Mouse (Mus musculus): ENCODE results near the gene Lmcd1. TPM values are rescaled to one million over a fixed set of nuclear protein-coding genes. Genes with fewer than 3 reads are reported as not detected.

Gene Lmcd1
- polyA plus RNA-seq, 1 experiment: not detected

DNA sequence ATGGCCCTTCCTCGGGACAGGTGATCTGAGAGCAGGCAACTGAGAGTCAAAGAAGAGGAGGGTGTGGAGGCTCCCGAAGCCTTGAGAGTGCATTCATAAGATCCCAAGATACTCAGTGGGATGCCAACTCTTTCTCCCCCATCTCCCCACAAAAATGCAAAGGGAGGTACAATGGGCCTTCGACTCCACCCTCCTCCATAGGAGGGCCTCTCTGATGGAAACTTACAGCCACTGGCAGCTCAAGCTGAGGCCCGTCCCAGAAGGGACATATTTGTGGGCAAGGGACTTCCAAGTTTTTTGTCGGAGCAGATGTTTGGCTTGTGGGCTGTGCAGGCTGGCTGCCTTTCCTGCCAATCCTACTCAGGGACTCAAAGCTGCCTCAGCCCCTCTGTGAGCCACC is 47.1 kb downstream of the Lmcd1 start:
- TF ChIP-seq GATA1 (IDR thresholded peaks at IDR 0.05; ENCODE audit: low read length): no peak

DNA sequence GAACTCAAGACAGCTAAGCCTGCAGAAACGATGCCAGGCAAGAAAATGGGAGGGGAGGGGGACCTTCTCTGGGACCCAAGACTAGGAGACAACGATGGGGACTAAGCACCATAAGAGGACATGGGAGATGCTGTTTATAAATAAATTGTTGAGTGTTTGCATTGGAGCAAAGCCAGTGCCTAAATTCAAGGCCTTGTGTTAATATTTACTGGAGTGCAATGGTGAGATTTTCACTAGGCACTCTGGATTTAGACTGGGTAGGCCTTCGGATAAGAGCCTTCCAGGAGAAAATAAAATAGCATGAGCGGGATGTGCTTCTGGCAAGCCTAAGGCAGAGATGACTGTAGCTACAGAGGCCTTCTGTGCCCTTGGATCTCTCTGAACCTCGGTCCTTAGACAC is 49.4 kb downstream of the Lmcd1 start:
- TF ChIP-seq GATA1 (IDR thresholded peaks at IDR 0.05; ENCODE audit: low read length): no peak

DNA sequence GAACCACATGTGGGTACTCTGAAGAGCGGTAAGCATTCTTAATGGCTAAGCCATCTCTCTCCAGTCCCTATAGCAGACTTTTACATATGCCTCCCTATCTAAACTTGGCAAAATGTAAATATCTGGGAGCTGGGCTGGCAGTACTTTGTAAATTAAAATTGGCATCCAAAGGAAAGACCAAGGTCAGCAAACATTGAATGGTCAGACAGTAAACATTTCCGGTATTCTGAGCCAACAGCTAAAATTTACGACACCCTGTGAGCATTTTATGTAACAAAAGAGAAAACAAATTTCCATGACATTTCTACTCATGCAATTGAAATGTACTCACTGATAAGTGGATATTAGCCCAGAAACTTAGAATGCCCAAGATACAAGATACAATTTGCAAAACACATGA is 51.7 kb downstream of the Lmcd1 start:
- no peak for TF ChIP-seq GATA1 (IDR thresholded peaks at IDR 0.05; ENCODE audit: low read length)

DNA sequence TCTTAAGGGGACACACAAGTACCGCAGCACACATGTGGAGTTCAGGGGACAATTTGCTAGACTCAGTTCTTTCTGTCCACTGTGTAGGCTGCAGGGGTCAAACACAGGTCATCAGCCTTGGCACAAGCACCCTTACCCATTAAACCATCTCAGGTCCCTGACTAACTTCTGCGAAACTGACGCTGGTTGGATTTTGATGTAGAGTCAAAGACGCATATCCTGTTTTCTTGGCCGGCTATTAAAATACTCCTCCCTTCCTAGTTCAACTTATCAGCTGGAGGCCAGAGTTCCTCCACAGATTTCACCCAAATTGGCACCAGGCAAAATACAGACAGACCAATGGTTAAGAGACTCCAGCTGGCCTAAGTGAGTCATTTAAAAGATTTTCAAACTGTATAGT is 54.2 kb downstream of the Lmcd1 start:
- no peak for TF ChIP-seq GATA1 (IDR thresholded peaks at IDR 0.05; ENCODE audit: low read length)

DNA sequence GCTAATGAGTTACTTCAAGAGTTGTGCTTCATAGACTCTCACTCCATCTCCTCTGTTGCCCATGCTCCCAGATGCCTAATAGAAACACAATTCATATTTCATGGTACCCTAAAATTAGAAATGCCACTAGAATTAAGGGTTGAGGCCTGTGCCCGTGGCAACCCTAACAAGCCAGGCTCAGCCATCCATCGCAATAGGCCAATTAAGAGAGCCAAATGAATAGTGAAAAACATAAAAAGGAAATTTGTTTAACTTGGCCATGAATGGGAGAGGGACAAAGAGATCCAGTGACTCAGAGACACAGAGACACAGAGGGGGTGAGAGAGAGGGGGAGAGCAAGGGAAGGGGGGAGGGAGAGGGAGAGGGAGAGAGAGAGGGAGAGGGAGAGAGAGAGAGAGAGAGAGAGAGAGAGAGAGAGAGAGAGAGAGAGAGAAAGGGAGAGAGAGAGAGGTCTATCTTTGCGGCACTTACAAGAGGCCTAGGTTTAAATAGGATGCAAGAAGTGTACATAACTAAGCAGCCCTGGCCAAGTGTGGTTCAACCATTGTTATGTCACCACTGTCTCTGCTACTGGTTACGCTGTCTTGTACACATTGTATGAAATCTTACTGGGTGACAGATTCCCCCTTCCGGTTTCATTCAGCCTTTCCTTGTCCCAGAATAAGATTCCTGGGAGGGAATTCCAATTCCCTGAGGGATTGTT is 57.1 kb downstream of the Lmcd1 start:
- no peak for TF ChIP-seq GATA1 (IDR thresholded peaks at IDR 0.05; ENCODE audit: low read length)

DNA sequence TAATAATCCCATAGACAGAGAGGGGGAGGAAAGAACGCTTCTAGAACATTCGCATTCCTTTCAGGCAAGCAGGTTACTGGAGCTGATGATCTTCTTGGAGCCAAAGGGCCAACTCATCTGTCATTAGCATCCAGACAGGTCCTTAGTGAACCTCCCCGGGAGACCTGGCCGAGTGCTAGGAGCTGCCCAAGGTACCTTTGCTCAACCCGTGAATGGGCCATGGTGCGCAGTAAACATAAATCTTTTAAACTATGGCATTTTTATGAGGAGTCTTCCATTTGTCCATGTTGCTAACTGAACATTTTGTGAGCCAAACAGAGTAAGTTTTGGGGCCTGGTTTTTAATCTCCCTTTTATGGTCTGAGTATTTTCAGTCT is 57.7 kb downstream of the Lmcd1 start:
- no peak for TF ChIP-seq GATA1 (IDR thresholded peaks at IDR 0.05; ENCODE audit: low read length)

DNA sequence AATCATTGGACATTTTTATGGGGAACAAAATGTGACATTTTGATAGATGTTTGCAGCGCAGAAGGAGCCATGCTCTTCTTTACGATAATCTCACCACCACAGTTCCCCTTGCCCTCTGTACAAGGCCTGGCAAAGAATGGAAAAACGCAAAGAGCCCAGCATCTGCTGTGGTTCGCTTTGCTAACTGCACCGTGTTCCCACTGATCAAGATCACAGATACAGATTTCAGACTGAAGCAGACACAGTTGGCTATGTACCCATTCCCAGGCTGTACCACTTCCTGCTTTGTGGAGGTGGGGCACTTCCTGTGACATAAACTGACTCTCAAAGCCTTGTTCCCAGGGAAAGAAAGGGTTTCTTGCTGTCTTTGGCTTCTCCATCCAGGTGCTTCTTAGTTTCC is 60.4 kb downstream of the Lmcd1 start:
- no peak for TF ChIP-seq GATA1 (IDR thresholded peaks at IDR 0.05; ENCODE audit: low read length)

DNA sequence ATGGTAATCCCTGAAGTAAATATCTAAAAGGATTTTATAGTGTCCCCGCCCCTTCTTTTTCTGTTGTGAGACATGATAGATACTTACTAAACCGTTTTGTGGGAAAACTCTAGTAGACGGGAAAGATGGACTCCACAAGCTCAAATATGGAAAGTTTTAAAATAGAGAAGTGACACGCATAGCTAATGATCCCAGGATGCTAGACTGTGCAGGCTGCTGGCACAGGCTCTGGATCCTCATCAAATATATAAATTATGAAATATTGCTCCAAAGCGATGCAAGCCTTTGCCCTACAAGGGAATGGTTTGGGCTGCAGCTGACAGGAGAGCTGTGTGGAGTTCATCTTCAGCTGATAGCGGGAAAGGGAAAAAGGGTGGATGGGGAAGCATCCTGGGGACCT is 64.1 kb downstream of the Lmcd1 start:
- TF ChIP-seq GATA1 (IDR thresholded peaks at IDR 0.05; ENCODE audit: low read length): no peak

DNA sequence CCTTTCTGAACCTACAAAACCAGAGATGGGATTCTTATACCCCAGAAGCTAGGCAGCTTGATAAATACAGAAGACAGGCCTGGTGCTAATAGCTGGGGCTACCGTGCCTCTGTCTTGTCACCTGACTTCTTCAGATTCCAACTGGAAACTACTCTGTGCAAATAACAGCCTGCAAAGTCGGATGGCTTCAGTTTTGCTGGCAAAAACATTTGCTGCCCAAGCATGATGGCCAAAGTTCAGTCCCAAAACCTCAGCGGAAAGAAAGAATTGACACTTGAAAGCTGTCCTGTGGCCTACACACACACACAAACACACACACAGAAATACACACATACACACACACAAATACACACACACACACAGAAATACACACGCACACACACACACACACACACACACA is 65.5 kb downstream of the Lmcd1 start:
- TF ChIP-seq GATA1 (IDR thresholded peaks at IDR 0.05; ENCODE audit: low read length): no peak

DNA sequence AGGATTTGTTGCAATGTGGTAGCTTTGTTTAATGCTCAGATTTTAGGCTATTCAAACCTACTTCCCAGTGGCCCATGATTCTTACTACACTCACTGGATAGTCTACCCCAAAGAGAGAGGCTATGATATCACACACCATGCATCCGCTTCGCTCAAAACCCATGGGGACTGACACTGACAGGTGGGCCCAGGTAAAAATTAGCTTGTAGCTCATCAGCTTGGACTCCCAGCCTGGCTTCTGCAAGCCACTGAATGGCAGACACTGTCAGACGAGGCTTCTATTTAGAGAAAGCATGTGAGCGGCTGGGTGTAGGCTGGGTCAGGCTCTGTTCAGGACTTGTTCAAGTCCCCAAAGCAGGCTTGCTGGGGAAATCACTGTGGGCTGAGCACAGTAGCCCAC is 76.9 kb downstream of the Lmcd1 start:
- no peak for TF ChIP-seq GATA1 (IDR thresholded peaks at IDR 0.05; ENCODE audit: low read length)

DNA sequence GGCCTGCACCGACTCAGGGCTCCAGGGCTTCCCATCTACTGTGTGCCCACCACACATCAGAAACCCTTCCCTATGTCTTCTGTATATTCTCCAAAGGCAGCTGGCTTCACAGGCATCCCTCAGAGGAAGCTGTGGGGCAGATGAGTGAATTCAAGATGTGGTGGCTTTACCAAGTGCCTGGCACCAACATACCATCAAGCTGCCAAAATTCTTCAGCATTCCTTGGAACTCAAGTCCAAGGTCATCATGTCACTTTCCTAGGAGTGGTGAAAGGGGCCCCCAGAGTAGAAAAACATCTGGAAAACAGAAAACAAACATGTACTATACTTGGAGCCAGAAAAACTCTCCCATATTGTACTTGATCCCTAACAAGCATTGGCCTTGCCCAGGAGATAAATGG is 85.8 kb downstream of the Lmcd1 start:
- TF ChIP-seq GATA1 (IDR thresholded peaks at IDR 0.05; ENCODE audit: low read length): no peak

DNA sequence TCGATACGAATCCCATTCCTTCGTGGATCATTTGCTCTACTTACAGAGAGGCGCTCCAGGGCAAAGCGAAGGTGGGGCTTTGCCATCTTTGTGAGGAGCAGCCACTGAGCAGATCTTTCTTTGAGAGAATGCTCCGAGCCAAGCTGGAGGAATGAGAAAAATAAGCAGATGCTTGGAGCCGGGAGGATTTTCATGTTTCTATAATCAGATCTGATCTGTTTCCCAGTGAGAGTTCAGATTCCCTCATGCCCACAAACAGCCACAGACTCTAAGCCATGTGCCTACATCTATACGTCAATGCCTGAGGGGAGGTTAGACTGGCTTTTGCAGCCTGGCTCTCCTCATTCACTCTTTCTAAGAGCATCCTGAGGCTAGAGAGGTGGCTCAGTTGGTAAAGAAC is 87.1 kb downstream of the Lmcd1 start:
- no peak for TF ChIP-seq GATA1 (IDR thresholded peaks at IDR 0.05; ENCODE audit: low read length)

DNA sequence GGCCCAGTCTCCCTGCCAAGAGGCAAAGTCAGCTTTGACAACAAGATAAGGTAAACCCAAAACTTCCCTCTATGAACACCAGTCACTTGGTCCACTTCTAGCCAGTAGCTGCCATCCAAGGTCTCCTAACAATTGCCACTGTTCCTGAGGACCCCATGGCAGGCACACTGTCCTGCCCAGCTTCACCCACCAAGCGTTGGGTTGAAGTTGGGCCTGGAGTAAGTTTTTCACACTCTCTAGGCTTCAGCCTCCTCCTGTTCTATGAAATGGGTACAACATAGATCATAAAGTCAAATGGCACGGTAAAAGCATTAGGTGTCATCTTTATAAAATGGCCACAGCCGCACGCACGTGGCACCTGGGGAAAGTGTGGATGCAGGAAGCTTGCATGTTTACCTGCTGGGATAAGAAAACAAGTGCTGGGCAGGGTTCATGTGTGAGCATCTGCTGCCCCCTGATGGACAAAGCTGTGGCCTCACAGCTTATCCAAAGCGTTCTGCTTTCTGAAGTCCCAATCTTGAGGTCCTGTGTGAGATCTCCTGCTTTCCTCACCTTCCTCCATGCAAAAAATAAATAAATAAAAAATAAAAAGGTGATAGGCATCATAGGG is 88.9 kb downstream of the Lmcd1 start:
- TF ChIP-seq GATA1 (IDR thresholded peaks at IDR 0.05; ENCODE audit: low read length): no peak

DNA sequence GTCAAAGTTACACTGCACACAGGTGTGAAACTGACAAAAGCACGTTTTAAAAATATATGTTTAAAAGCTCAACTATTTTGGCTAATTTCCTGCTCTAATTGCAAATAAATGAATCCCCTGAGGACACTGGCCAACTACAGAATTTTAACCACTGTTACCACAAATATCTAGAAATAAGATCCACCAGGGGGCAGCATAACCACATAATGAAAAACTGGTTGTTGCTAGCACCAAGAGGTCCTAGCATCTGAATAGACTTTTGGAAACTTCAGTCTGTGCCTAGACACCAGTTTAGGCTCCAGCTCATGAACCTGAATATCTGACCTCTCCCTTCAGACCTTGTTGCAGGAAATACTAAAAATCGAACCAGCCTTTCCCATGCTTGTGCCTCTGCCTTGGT is 91.0 kb downstream of the Lmcd1 start:
- TF ChIP-seq GATA1 (IDR thresholded peaks at IDR 0.05; ENCODE audit: low read length): no peak

DNA sequence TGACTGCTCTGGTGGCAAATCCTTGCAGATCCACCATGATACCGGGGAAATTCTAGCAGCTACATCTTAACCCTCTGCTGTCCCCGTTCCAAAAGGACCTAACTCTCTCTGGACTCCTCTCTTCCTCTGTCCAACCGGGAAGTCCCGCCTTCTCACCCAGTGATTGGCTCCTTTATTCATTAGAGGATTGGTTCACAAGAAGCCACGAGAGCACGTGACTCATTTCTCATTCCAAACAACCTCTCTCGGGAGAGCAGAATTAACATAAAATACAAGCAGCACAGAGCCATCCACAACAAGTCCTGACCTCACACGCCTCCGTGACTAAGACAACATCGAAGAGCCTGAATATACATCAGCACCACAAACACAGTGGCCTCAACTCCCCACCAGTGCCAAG is 91.7 kb downstream of the Lmcd1 start:
- TF ChIP-seq GATA1 (IDR thresholded peaks at IDR 0.05; ENCODE audit: low read length): no peak

DNA sequence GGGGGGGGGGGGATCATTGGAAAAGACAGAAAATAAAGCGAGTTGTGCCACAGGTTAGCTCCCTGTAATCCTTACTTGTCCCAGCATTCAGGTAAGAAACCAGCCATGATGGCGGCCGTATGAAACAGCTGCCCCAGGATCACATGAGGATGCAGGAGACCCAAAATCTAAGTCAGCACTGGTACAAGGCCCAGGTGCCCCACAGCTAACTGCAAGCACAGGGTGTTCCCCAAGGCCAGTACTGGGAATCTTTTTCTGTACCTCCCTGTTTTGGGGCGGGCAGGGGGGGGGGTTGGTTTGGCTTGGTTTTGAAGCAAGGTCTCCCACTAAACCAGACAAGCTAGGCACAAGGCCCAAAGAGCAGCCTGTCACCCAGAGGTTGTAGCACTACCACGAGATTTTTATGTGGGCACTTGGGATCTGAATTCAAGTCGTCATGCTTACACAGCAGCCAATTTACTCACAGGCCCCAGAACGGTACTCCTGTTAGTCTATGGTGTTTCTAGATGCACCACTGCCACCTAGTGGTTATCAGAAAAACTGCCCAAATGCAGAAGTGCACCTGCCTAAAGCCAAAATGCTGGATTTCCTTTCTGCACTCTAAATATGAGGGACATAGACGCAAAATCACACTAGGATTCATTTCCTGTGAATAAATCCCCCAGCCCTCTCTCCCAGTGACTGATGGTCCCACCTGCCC is 100.5 kb downstream of the Lmcd1 start:
- no peak for TF ChIP-seq GATA1 (IDR thresholded peaks at IDR 0.05; ENCODE audit: low read length)
